Mouse (Mus musculus): ENCODE data around the gene Atp8b5. TPM values are rescaled to one million over a fixed set of nuclear protein-coding genes. Genes with fewer than 3 reads are reported as not detected.

Gene Atp8b5
- polyA plus RNA-seq, 1 experiment, result not detected

DNA sequence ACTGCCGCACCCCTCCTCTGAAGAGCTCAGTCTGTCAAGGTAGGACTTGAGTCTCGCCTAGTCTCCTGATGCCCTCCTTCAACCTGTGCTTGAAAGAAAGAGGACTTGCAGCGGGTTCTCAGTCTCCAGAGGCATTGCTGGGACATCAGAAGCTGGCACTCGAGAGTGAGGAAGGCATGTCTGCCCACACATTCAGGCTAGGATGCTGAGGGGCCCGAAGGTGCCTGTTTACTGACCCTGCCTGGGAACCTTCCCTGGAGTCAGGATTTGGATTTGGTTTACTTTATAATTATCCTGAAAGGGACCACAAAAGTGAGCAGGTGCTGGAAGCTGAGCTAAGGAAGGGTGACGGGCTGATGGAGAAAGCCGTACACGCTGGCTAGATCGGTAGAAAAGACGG is 134.5 kb downstream of the Atp8b5 start:
- H3K27ac ChIP-seq (ENCODE audit: insufficient read depth, low read depth, low read length), result no peak overlapping the region
- TF ChIP-seq CTCF (IDR thresholded peaks at IDR 0.05; ENCODE audit: low read depth, low read length), result no peak
- no peak for TF ChIP-seq POLR2A (IDR thresholded peaks at IDR 0.05; ENCODE audit: borderline replicate concordance, low read depth, low read length)
- H3K4me3 ChIP-seq (ENCODE audit: insufficient read depth, low read length), result no peak overlapping the region
- peaks cover 25% of the 10 kb centered on the region for H3K4me1 ChIP-seq (ENCODE audit: control insufficient read depth, insufficient read depth, low read length)

DNA sequence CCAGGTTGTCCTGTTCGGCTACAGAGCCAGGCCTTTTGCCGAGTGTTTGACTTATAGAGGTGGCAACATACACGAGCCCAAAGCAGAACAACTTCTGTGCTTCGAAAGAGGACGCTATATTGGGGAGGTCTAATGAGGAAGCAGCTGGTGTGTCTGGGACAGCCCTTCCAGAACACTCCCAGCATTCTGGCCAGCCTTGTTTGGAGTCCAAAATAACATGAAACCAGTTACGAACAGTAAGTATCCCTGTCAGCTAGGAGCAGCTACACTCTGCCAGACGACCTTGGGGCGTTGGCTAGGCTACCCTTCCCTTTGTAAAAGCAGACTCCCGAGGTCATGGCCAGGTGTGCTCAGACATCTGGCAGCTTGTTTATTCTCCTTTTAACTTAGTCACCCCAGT is 135.3 kb downstream of the Atp8b5 start:
- TF ChIP-seq CTCF (IDR thresholded peaks at IDR 0.05; ENCODE audit: low read depth, low read length), result no peak
- TF ChIP-seq POLR2A (IDR thresholded peaks at IDR 0.05; ENCODE audit: borderline replicate concordance, low read depth, low read length), result no peak
- Histone ChIP-seq H3K27ac (ENCODE audit: insufficient read depth, low read depth, low read length) (no peak overlapping the region), H3K4me3 (ENCODE audit: insufficient read depth, low read length) (no peak overlapping the region), H3K4me1 (ENCODE audit: control insufficient read depth, insufficient read depth, low read length) (peaks cover 25% of the 10 kb centered on the region)

DNA sequence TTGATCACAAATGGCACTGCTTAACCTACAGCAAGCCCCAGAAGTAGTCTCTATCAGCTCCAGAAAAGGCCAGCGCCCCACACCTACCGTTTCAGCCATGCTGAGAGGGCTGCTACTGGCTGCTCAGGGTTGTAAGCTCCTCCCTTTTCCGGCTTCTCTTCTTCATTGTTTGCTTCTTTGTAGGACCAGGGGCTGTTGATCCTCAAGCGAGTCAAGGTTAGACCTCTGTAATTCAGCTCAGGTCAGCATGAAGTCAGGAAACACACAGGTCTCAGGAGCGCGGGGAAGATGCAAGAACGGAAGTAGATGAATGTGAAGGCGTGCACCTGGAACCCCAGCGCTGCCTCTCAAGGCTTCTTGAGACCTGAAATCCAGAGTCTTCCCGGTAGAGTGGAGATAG is 137.7 kb downstream of the Atp8b5 start:
- Histone ChIP-seq H3K27ac (ENCODE audit: insufficient read depth, low read depth, low read length) (no peak overlapping the region), H3K4me1 (ENCODE audit: control insufficient read depth, insufficient read depth, low read length) (peaks cover 21% of the 10 kb centered on the region), H3K4me3 (ENCODE audit: insufficient read depth, low read length) (no peak overlapping the region)
- TF ChIP-seq POLR2A (IDR thresholded peaks at IDR 0.05; ENCODE audit: borderline replicate concordance, low read depth, low read length) (no peak), CTCF (IDR thresholded peaks at IDR 0.05; ENCODE audit: low read depth, low read length) (no peak)

DNA sequence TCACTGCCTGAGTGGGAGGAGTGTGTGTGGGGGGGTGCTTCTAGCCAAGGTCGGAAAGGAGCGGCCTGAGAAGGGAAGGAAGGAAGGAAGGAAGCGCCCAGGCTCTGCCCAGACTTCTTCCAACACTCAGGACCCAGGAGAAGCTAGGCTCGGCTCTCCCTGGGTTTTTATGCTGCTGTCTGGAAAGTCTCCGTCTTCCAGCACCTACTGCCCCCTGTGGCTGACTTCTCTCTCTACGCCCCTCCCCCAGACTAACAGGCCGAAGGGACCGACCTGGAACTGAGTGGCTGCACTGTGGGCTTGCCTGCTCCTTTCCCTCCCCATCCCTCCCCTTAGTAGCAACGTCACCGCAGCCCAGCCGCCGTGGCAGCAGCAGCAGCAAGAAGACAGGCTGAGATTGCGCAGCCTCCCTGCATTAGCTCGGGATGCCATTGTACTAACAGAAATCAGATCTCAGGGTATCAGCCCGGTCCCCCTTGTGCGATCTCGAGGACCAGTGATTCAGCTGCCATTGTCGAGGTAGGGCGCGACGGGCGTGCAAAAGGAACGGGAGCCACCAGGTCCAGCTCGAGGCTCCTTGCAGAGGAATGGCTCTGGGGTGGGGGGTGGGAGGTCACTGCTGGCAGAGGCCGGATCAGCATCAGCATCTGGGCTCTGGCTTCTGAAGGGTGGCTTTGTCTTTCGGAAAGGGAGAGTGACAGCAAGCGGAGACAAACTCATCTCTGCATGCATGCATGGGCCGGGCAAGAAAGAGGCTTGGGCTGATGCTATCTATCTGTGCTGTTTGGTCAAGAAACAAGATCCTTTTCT is 139.4 kb downstream of the Atp8b5 start:
- Histone ChIP-seq H3K4me1 (ENCODE audit: control insufficient read depth, insufficient read depth, low read length) (peaks cover 18% of the 10 kb centered on the region), H3K4me3 (ENCODE audit: insufficient read depth, low read length) (no peak overlapping the region), H3K27ac (ENCODE audit: insufficient read depth, low read depth, low read length) (no peak overlapping the region)
- TF ChIP-seq POLR2A (IDR thresholded peaks at IDR 0.05; ENCODE audit: borderline replicate concordance, low read depth, low read length) (no peak), CTCF (IDR thresholded peaks at IDR 0.05; ENCODE audit: low read depth, low read length) (no peak)

DNA sequence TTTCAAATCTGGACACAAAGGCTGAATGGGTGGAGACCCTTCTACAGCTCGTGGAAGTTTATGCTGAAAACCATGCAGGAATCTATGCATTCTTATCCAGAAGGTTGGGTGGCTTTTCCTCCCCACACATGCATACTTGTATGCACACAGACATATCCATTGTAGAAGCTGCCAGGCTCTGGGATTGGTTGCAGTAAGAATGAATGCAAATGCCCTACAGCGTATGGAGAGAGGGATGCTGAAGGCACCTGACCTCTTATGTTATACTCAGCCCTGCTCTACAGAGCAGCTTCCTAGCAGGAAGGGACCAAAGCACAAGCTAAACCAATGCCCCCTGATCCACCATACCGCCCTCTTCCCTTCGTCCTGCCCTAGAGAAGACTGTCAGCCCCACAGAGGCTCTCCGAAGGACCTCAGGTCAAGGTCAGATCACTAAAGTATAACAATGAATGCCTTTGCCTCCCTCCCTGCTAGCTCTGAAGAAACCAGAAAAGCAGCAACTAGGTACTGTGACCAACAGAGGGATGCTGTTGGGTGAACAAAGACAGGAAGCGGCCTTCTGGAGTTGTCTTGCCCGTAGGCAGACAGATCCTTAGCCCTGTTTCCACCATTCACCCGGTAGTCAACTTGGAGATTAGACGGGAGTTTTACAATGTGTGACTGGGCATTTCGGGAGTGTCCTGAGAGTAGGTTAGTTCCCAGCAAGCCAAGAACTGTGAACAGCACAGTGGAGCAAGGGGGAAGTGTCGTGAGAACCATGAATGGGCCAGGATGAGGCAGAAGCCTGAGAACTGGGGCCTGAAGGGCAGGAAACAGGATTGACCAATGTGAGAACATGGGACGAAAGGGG is 140.3 kb downstream of the Atp8b5 start:
- Histone ChIP-seq H3K4me3 (ENCODE audit: insufficient read depth, low read length) (no peak overlapping the region), H3K27ac (ENCODE audit: insufficient read depth, low read depth, low read length) (no peak overlapping the region), H3K4me1 (ENCODE audit: control insufficient read depth, insufficient read depth, low read length) (peaks cover 9% of the 10 kb centered on the region)
- no peak for TF ChIP-seq CTCF (IDR thresholded peaks at IDR 0.05; ENCODE audit: low read depth, low read length)
- TF ChIP-seq POLR2A (IDR thresholded peaks at IDR 0.05; ENCODE audit: borderline replicate concordance, low read depth, low read length), result no peak

DNA sequence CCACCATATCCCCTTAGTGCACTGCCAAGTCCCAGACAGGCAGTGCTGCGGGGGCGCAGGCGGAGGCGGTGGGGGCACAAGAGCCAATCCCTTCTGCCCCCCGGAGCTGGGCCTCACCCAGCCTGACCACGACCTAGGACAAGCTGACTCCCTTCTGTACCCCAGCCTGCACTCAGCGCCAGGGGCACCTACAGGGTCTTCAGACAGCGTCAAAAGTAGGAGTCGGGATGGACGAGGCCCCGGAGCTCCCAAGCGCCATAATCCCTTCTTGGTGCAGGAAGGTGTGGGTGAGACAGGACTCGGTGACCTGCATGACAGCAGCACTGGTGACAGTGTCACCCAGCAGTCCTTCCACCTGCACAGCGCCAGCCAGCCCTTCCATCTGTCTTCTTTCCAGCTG is 147.8 kb downstream of the Atp8b5 start:
- H3K4me1 ChIP-seq (ENCODE audit: control insufficient read depth, insufficient read depth, low read length), result peaks cover 15% of the 10 kb centered on the region
- TF ChIP-seq CTCF (IDR thresholded peaks at IDR 0.05; ENCODE audit: low read depth, low read length) (no peak), POLR2A (IDR thresholded peaks at IDR 0.05; ENCODE audit: borderline replicate concordance, low read depth, low read length) (no peak)
- no peak overlapping the region for H3K4me3 ChIP-seq (ENCODE audit: insufficient read depth, low read length)
- H3K27ac ChIP-seq (ENCODE audit: insufficient read depth, low read depth, low read length), result no peak overlapping the region

DNA sequence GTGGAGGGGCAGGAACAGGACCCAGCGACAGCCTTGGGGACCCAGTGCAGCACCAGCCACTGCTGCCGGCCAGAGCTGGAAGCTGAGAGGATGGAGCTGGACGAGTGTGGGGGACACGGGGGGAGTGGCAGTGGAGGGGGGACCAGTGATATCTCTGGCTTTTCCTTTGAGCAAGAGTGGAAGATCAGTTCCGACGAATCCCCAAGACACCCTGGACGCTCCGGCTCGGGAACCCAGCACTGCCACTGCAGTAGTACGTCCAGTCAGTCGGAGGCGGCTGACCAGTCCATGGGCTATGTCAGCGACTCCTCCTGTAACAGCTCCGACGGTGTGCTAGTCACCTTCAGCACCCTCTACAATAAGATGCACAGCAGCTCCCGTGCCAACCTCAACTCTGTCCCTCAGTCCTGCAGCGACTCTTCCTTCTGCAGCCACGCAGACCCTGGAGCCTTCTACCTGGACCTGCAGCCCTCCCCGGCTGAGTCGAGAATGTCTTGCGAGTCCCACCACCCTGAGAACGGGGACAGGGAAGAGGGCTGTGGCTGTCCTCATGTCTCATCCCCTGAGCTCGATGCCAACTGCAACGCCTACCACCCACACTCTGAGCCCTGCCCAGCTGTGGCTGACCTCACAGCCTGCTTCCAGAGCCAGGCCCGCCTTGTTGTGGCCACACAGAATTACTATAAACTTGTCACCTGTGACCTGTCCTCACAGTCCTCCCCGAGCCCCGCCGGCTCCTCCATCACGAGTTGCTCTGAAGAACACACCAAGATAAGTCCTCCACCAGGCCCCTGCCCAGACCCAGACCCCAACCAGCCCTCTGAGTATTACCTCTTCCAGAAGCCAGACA is 148.5 kb downstream of the Atp8b5 start:
- H3K27ac ChIP-seq (ENCODE audit: insufficient read depth, low read depth, low read length), result no peak overlapping the region
- TF ChIP-seq POLR2A (IDR thresholded peaks at IDR 0.05; ENCODE audit: borderline replicate concordance, low read depth, low read length) (no peak), CTCF (IDR thresholded peaks at IDR 0.05; ENCODE audit: low read depth, low read length) (no peak)
- no peak overlapping the region for H3K4me3 ChIP-seq (ENCODE audit: insufficient read depth, low read length)
- peaks cover 20% of the 10 kb centered on the region for H3K4me1 ChIP-seq (ENCODE audit: control insufficient read depth, insufficient read depth, low read length)

DNA sequence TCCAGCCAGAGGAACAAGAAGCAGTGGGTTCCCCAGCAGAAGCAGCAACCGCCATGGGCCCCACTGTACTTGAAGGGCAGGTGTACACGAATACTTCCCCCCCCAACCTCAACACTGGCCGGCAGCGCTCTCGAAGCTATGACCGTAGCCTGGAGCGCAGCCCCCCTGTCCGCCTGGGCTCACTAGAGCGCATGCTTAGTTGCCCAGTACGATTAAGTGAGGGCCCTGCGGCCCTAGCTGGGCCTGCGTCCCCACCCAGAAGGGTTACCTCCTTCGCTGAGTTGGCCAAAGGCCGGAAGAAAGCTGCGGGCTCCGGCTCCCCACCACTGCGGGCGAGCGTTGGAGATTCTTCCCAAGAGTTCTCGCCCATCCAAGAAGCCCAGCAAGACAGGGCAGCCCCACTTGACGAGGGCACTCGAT is 149.1 kb downstream of the Atp8b5 start:
- no peak for TF ChIP-seq POLR2A (IDR thresholded peaks at IDR 0.05; ENCODE audit: borderline replicate concordance, low read depth, low read length)
- TF ChIP-seq CTCF (IDR thresholded peaks at IDR 0.05; ENCODE audit: low read depth, low read length), result no peak
- Histone ChIP-seq H3K4me3 (ENCODE audit: insufficient read depth, low read length) (no peak overlapping the region), H3K4me1 (ENCODE audit: control insufficient read depth, insufficient read depth, low read length) (peaks cover 23% of the 10 kb centered on the region), H3K27ac (ENCODE audit: insufficient read depth, low read depth, low read length) (no peak overlapping the region)

DNA sequence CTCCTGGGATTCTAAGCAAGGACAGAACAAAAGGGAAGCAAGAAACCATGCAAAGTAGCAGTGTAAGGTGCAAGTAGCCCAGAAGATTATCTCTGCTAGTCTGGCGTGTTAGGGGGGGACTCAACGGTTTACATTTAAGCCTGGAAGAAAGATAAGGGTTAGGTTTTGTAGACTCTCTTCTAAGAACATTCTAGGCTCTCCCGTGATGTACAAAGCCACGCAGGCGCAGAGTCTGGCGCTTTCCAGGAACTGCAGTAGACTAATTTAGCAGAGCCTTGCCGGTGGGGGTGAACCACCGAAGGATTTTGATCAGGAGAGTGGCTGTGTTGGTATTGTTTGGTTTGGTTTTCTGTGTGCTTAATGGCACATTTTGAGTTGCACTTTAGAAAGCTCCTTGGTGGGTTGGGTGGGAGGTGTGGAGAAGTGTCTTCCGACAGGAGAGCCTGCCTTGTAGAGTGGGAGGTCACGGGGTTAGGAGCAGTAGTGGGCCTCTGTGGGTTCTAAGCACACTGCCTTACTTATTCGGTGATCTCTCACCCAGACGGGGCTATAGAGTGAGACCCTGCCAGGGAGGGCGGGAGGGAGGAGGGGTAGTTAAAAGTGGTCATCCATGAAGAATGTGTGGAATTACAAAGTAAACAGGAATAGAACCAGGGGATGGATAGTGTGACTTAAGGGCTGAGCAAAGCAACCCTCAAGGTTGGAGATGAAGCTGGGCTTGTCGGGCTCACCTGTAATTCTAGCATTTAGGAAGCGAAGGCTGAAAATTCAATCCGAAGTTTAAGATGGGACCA is 150.5 kb downstream of the Atp8b5 start:
- H3K4me3 ChIP-seq (ENCODE audit: insufficient read depth, low read length), result no peak overlapping the region
- no peak overlapping the region for H3K27ac ChIP-seq (ENCODE audit: insufficient read depth, low read depth, low read length)
- H3K4me1 ChIP-seq (ENCODE audit: control insufficient read depth, insufficient read depth, low read length), result peaks cover 23% of the 10 kb centered on the region
- TF ChIP-seq POLR2A (IDR thresholded peaks at IDR 0.05; ENCODE audit: borderline replicate concordance, low read depth, low read length) (no peak), CTCF (IDR thresholded peaks at IDR 0.05; ENCODE audit: low read depth, low read length) (no peak)
